Mouse (Mus musculus) limb, embryonic 15.5 days (tissue): ENCODE measurements around the gene Gm20388. TPM values are rescaled to one million over a fixed set of nuclear protein-coding genes. Genes with fewer than 3 reads are reported as not detected.

Experiments
- ATAC-seq: fragments of 200-750 bp; cut with Nextera tagmentation; 2 replicates; pipeline ENCODE4 v1.8.0; 2017; ENCODE audit warnings: low read depth, moderate TSS enrichment; ENCODE audit not compliant: insufficient number of reproducible peaks, low FRiP score, low TSS enrichment
- H3K27ac ChIP-seq: fragments of 300-500 bp; sonication (generic); 2 replicates; pipeline ENCODE4 v1.5.1; 2015; ENCODE audit warnings: moderate library complexity, mild to moderate bottlenecking, inconsistent platforms
- H3K27me3 ChIP-seq: fragments of 300-500 bp; sonication (generic); 2 replicates; pipeline ENCODE4 v1.6.1; 2015; ENCODE audit warnings: inconsistent platforms
- H3K36me3 ChIP-seq: fragments of 300-500 bp; sonication (generic); 2 replicates; pipeline ENCODE4 v1.6.1; 2015; ENCODE audit warnings: inconsistent platforms
- H3K4me1 ChIP-seq: fragments of 300-500 bp; sonication (generic); 2 replicates; pipeline ENCODE4 v1.6.1; 2015; ENCODE audit warnings: inconsistent platforms
- H3K4me2 ChIP-seq: fragments of 300-500 bp; sonication (generic); 2 replicates; pipeline ENCODE4 v1.6.1; 2015; ENCODE audit warnings: mild to moderate bottlenecking, inconsistent platforms
- H3K4me3 ChIP-seq: fragments of 300-500 bp; sonication (generic); 2 replicates; pipeline ENCODE4 v1.5.1; 2015; ENCODE audit warnings: mild to moderate bottlenecking, inconsistent platforms
- H3K9ac ChIP-seq: fragments of 300-500 bp; sonication (generic); 2 replicates; pipeline ENCODE4 v1.6.1; 2015; ENCODE audit warnings: inconsistent platforms
- H3K9me3 ChIP-seq: fragments of 300-500 bp; sonication (generic); 2 replicates; pipeline ENCODE4 v1.6.1; 2016; ENCODE audit warnings: inconsistent platforms
- WGBS: fragments of 180-500 bp; shearing (Covaris S2); methylation state at CpG from one replicate; pipeline ENCODE4 v1.1.7; 2015; 5-methylcytosine and 5-hydroxymethylcytosine counted together
- polyA plus RNA-seq: library from polyadenylated mRNA; unstranded; fragments of >200 nt; fragmentation: Nextera tagmentation; extraction: Ambion mirVana; gene quantifications from 2 replicates; pipeline ENCODE4 v1.2.1, GENCODE M21; 2015

The Gm20388 gene
- polyA plus RNA-seq, 1 experiment from 2014 or later: 4.9 TPM

- Histone ChIP-seq H3K4me1 (peaks cover 15% of the 10 kb centered on the region), H3K4me3 (no peak overlapping the region), H3K9ac (no peak overlapping the region), H3K27ac (no peak overlapping the region), H3K36me3 (no peaks in the 10 kb centered on the region), H3K4me2 (no peak overlapping the region), H3K27me3 (no peaks in the 10 kb centered on the region), H3K9me3 (no peaks in the 10 kb centered on the region; the same call in 1 of the 2 replicates)
- WGBS: 84% methylated on average over 6 of the region's 6 CpGs
- no peak for ATAC-seq
These were observed 290.7 kb downstream of the Gm20388 start for GRCm38 (mm10) chr8:120201351-120201750.

GRCm38 (mm10) chr8:120202546-120202945 lies 291.9 kb downstream of the Gm20388 start:
- no peak overlapping the region for H3K27ac ChIP-seq
- H3K36me3 ChIP-seq: no peaks in the 10 kb centered on the region
- ATAC-seq: no peak
- peaks cover 15% of the 10 kb centered on the region for H3K4me1 ChIP-seq
- H3K4me2 ChIP-seq: no peak overlapping the region
- 62% methylated on average over 3 of the region's 3 CpGs for WGBS
- H3K9ac ChIP-seq: no peak overlapping the region
- no peaks in the 10 kb centered on the region for H3K27me3 ChIP-seq
- H3K4me3 ChIP-seq: no peak overlapping the region
- no peaks in the 10 kb centered on the region; the same call in 1 of the 2 replicates for H3K9me3 ChIP-seq

- 70% methylated on average over 7 of the region's 7 CpGs for WGBS
- Histone ChIP-seq H3K4me3 (no peak overlapping the region), H3K27ac (0 out of 2 replicates have a peak overlapping the region, but pooled peaks have one; percentile 3), H3K36me3 (no peaks in the 10 kb centered on the region), H3K4me2 (no peak overlapping the region), H3K4me1 (peaks cover 23% of the 10 kb centered on the region), H3K9ac (no peak overlapping the region), H3K27me3 (no peaks in the 10 kb centered on the region), H3K9me3 (no peaks in the 10 kb centered on the region; the same call in 1 of the 2 replicates)
- no peak for ATAC-seq
These were observed 294.2 kb downstream of the Gm20388 start for GRCm38 (mm10) chr8:120204736-120205360.

- H3K4me1 ChIP-seq: peaks cover 32% of the 10 kb centered on the region
- H3K4me3 ChIP-seq: no peak overlapping the region
- no peak overlapping the region for H3K4me2 ChIP-seq
- no peaks in the 10 kb centered on the region for H3K9me3 ChIP-seq
- no peak overlapping the region for H3K27ac ChIP-seq
- H3K27me3 ChIP-seq: no peaks in the 10 kb centered on the region
- no peak overlapping the region for H3K9ac ChIP-seq
- WGBS: 82% methylated on average over 9 of the region's 9 CpGs
- no peak for ATAC-seq
- no peaks in the 10 kb centered on the region for H3K36me3 ChIP-seq
These were observed 295.3 kb downstream of the Gm20388 start for GRCm38 (mm10) chr8:120205916-120206315.

GRCm38 (mm10) chr8:120207364-120207763 lies 296.7 kb downstream of the Gm20388 start:
- 83% methylated on average over 8 of the region's 8 CpGs for WGBS
- H3K4me2 ChIP-seq: no peak overlapping the region
- no peak overlapping the region for H3K4me3 ChIP-seq
- H3K9me3 ChIP-seq: no peaks in the 10 kb centered on the region
- no peaks in the 10 kb centered on the region for H3K27me3 ChIP-seq
- no peaks in the 10 kb centered on the region for H3K36me3 ChIP-seq
- no peak overlapping the region for H3K27ac ChIP-seq
- peaks cover 35% of the 10 kb centered on the region for H3K4me1 ChIP-seq
- ATAC-seq: no peak
- no peak overlapping the region for H3K9ac ChIP-seq

GRCm38 (mm10) chr8:120208113-120208512 lies 297.5 kb downstream of the Gm20388 start:
- Histone ChIP-seq H3K27ac (no peak overlapping the region), H3K36me3 (no peaks in the 10 kb centered on the region), H3K4me1 (peaks cover 34% of the 10 kb centered on the region), H3K4me2 (no peak overlapping the region), H3K4me3 (no peak overlapping the region), H3K9me3 (no peaks in the 10 kb centered on the region), H3K27me3 (no peaks in the 10 kb centered on the region), H3K9ac (no peak overlapping the region)
- WGBS: 32% methylated on average over 11 of the region's 11 CpGs
- no peak for ATAC-seq

GRCm38 (mm10) chr8:120211345-120211744 lies 300.7 kb downstream of the Gm20388 start:
- H3K36me3 ChIP-seq: no peaks in the 10 kb centered on the region
- H3K9me3 ChIP-seq: no peaks in the 10 kb centered on the region
- H3K27ac ChIP-seq: no peak overlapping the region
- 26% methylated on average over 3 of the region's 4 CpGs for WGBS
- no peak overlapping the region for H3K4me2 ChIP-seq
- ATAC-seq: 0 out of 2 replicates have a peak, but pooled peaks have one; percentile 7
- H3K27me3 ChIP-seq: no peaks in the 10 kb centered on the region
- peaks cover 42% of the 10 kb centered on the region for H3K4me1 ChIP-seq
- H3K4me3 ChIP-seq: no peak overlapping the region
- no peak overlapping the region for H3K9ac ChIP-seq

- H3K4me1 ChIP-seq: peaks cover 54% of the 10 kb centered on the region
- no peak overlapping the region for H3K4me2 ChIP-seq
- no peak for ATAC-seq
- no peaks in the 10 kb centered on the region for H3K9me3 ChIP-seq
- no peaks in the 10 kb centered on the region for H3K27me3 ChIP-seq
- no peaks in the 10 kb centered on the region for H3K36me3 ChIP-seq
- WGBS: 88% methylated on average over 7 of the region's 7 CpGs
- H3K9ac ChIP-seq: no peak overlapping the region
- no peak overlapping the region for H3K4me3 ChIP-seq
- H3K27ac ChIP-seq: no peak overlapping the region
These were observed 302.0 kb downstream of the Gm20388 start for GRCm38 (mm10) chr8:120212596-120212995.

GRCm38 (mm10) chr8:120213229-120213628 lies 302.6 kb downstream of the Gm20388 start:
- H3K27me3 ChIP-seq: no peaks in the 10 kb centered on the region
- H3K4me2 ChIP-seq: no peak overlapping the region
- H3K4me3 ChIP-seq: no peak overlapping the region
- WGBS: 92% methylated on average over 3 of the region's 3 CpGs
- no peak overlapping the region for H3K9ac ChIP-seq
- no peak for ATAC-seq
- no peak overlapping the region for H3K27ac ChIP-seq
- no peaks in the 10 kb centered on the region for H3K9me3 ChIP-seq
- peaks cover 52% of the 10 kb centered on the region for H3K4me1 ChIP-seq
- no peaks in the 10 kb centered on the region for H3K36me3 ChIP-seq

GRCm38 (mm10) chr8:120213939-120214338 lies 303.3 kb downstream of the Gm20388 start:
- ATAC-seq: no peak
- Histone ChIP-seq H3K9ac (no peak overlapping the region), H3K27me3 (no peaks in the 10 kb centered on the region), H3K4me2 (no peak overlapping the region), H3K36me3 (no peaks in the 10 kb centered on the region), H3K4me1 (peaks cover 51% of the 10 kb centered on the region), H3K27ac (no peak overlapping the region), H3K4me3 (no peak overlapping the region), H3K9me3 (no peaks in the 10 kb centered on the region)
- 75% methylated on average over 5 of the region's 5 CpGs for WGBS

GRCm38 (mm10) chr8:120215416-120216141 lies 304.9 kb downstream of the Gm20388 start:
- no peaks in the 10 kb centered on the region for H3K9me3 ChIP-seq
- H3K36me3 ChIP-seq: no peaks in the 10 kb centered on the region
- ATAC-seq: no peak
- H3K4me3 ChIP-seq: no peak overlapping the region
- no peak overlapping the region for H3K4me2 ChIP-seq
- 33% methylated on average over 7 of the region's 7 CpGs for WGBS
- H3K4me1 ChIP-seq: peaks cover 44% of the 10 kb centered on the region
- H3K27me3 ChIP-seq: no peaks in the 10 kb centered on the region
- peak overlapping the region; percentile 64 for H3K27ac ChIP-seq
- H3K9ac ChIP-seq: no peak overlapping the region
